Mouse (Mus musculus): ENCODE results near the gene Acnat2. TPM values are rescaled to one million over a fixed set of nuclear protein-coding genes. Genes with fewer than 3 reads are reported as not detected.
"Not testable (repeated sequence)": the region's sequence is repeated elsewhere in the genome, so short reads cannot be mapped to it uniquely, and the experiment has no call there.

Acnat2 gene
- not detected in 2 replicates for polyA plus RNA-seq (2012; ENCODE audit: insufficient read depth, low replicate concordance)

DNA sequence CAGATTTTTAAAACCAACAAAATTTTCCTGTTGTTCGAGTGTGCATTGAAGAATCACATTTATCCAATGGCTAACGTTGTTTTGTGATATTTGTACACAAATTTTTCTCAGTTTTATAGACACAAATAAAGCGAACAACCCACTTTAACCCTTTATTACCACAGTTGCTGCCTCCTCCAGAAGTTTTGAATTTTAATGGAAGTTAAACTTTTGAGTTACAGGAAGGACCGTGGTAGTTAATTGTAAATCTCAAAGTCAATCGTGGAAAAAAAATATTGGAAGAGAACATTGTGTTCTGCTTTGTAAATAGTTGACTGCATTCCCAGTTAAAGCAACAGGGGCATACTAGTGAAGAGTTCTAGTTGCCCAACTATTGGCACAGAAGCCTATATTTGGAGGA lies at the start of gene Acnat2:
Acnat2 (minus strand) TSS at position 195 of the 400 bp plus-strand sequence.
- not testable (repeated sequence) for H3K36me3 ChIP-seq (replicated peaks; ENCODE audit: low read length); H3K4me1 ChIP-seq; H3K9me3 ChIP-seq; H3K27me3 ChIP-seq (replicated peaks); H3K4me3 ChIP-seq (replicated peaks)

DNA sequence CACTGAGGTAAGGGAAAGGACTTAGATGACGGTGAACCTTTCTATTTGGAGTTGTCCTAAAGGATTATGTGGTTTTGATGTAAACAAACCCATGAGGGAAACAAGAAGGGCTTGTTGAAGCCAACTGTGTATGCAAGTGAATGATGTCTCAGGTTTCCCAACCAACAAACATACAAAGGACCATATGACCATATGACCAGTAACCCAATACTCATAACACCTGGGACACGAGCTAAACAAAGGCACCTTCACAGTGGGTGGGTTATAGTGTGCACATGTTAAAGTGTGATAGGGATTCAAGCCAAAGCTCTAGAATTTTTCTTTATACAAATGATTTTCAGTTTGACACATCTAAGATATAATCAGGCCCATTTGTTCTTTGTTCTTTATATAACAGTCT lies 48.2 kb upstream of the Acnat2 start:
- Histone ChIP-seq H3K4me1 (no peaks in the 10 kb centered on the region), H3K9me3 (no peaks in the 10 kb centered on the region), H3K27me3 (replicated peaks) (no peaks in the 10 kb centered on the region), H3K36me3 (replicated peaks; ENCODE audit: low read length) (no peaks in the 10 kb centered on the region), H3K4me3 (replicated peaks) (no peak overlapping the region)
- no peak for TF ChIP-seq FLI1 (IDR thresholded peaks at IDR 0.05; ENCODE audit: low read length)
- no peak for TF ChIP-seq GATA1 (IDR thresholded peaks at IDR 0.05; ENCODE audit: borderline replicate concordance, low read length)

DNA sequence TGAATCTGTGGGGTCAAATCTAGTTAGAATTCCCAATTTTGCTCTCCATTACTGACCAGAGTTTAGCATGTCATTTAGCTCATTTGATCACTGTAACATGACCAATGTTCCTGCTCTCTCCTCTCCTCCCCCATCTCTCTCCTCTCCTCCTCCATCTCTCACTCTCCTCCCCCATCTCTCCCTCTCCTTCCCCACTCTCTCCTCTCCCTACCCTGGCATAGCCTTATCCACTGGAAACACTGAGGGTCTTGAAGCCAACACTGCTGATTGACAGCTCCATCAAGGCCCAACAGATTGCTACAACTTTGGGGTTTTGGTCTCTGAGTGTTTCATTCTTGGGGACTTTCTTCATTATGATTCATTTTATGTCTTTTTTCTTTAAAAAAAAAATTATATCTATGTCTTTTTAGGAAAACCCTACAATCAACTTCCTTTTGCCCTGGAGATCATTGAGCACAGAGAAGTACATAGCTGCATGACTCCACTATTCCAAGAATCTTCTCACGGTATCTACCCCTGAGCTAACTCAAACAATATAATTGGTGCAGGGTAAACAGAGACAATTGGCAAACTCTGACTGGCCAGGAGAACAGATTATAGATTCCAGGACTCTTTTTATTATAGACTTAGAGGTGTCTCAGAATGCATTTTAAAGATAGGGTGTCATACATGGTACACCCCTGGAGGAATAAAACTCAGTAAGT lies 44.0 kb upstream of the Acnat2 start:
- Histone ChIP-seq H3K9me3 (no peaks in the 10 kb centered on the region), H3K4me1 (no peaks in the 10 kb centered on the region), H3K27me3 (replicated peaks) (no peaks in the 10 kb centered on the region), H3K36me3 (replicated peaks; ENCODE audit: low read length) (no peaks in the 10 kb centered on the region), H3K4me3 (replicated peaks) (no peak overlapping the region)
- TF ChIP-seq GATA1 (IDR thresholded peaks at IDR 0.05; ENCODE audit: borderline replicate concordance, low read length) (no peak), FLI1 (IDR thresholded peaks at IDR 0.05; ENCODE audit: low read length) (no peak)

DNA sequence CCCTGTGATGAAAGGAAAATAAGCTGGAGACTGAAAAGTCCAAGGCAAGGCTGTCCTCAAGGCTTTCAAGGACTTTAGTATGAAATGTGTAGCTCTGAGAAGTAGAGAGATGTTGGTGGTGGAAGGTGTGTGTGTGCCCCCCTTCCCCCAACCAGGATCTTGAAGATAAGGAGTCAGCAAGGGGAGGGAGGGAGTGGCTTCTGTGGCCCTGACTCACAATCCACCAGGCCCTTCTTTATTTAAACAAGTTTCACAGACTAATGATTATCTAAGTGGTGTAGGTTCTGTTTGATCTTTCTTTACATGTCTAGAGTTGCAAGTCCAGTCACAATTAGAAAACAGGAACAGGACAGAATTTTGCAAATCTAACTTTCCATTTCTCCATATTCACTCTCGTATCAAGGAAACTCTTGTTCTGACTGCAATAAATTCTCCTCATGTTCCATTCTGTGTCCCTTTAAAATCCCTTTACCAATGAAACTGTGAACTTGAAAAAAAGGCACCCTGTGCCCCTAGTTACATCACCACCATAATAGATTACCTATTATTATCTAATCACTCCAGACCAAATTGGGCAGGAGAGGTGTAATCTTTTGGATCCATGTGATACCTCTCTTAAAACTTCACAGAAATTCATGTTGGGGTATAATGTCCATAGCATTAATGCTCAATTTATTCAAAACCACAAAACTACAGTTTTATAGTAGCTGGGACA lies 43.3 kb upstream of the Acnat2 start:
- not testable (repeated sequence) for H3K36me3 ChIP-seq (replicated peaks; ENCODE audit: low read length); H3K4me1 ChIP-seq; H3K9me3 ChIP-seq; H3K27me3 ChIP-seq (replicated peaks); H3K4me3 ChIP-seq (replicated peaks)

DNA sequence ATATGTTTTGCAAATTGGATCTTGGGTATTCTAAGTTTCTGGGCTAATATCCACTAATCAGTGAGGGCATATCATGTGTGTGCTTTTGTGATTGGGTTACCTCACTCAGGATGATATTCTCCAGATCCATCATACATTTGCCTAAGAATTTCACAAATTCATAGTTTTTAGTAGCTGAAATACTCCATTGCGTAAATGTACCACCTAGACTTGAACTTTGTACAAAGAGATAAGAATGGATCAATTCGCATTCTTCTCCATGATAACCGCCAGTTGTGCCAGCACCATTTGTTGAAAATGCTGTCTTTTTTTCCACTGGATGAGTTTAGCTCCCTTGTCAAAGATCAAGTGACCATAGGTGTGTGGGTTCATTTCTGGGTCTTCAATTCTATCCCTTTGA lies 29.0 kb upstream of the Acnat2 start:
- H3K36me3 ChIP-seq (replicated peaks; ENCODE audit: low read length); H3K9me3 ChIP-seq; H3K27me3 ChIP-seq (replicated peaks); H3K4me1 ChIP-seq; H3K4me3 ChIP-seq (replicated peaks): not testable (repeated sequence)

DNA sequence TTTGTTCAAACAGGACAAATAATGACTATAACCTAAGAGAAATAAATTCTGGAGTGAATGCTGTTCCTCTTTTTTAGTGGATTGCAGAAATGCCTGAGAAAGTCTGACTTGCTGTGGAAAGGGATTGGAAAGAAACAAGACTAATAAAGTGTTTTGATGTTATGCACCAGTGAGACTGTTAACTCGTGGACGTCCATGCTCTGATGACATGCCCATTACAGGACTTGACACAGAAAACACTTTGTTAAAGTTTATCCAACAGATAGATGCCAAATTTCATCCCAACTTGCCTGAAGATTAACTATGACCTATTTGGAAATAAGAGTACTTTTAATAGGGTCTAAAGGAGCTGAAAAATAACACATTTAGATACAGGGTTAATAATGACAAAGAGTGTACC lies 2.2 kb upstream of the Acnat2 start:
- H3K4me3 ChIP-seq (replicated peaks); H3K9me3 ChIP-seq; H3K27me3 ChIP-seq (replicated peaks); H3K4me1 ChIP-seq; H3K36me3 ChIP-seq (replicated peaks; ENCODE audit: low read length): not testable (repeated sequence)

DNA sequence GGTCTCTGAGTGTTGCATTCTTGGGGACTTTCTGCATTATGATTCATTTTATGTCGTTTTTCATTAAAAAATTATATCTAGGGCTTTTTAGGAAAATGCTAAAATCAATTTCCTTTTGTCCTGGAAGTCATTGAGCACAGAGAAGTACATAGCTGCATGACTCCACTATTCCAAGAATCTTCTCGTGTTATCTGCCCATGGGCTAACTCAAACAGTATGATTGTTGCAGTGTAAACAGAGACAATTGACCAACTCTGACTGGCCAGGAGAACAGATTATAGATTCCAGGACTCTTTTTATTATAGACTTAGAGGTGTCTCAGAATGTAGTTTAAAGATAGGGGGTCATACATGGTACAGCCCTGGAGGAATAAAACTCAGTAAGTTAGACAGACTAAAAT lies 21.1 kb downstream of the Acnat2 start:
- TF ChIP-seq GATA1 (IDR thresholded peaks at IDR 0.05; ENCODE audit: borderline replicate concordance, low read length), result no peak
- H3K4me1 ChIP-seq, result no peaks in the 10 kb centered on the region
- no peaks in the 10 kb centered on the region for H3K9me3 ChIP-seq
- H3K27me3 ChIP-seq (replicated peaks), result no peaks in the 10 kb centered on the region
- H3K4me3 ChIP-seq (replicated peaks), result no peak overlapping the region
- no peaks in the 10 kb centered on the region for H3K36me3 ChIP-seq (replicated peaks; ENCODE audit: low read length)

DNA sequence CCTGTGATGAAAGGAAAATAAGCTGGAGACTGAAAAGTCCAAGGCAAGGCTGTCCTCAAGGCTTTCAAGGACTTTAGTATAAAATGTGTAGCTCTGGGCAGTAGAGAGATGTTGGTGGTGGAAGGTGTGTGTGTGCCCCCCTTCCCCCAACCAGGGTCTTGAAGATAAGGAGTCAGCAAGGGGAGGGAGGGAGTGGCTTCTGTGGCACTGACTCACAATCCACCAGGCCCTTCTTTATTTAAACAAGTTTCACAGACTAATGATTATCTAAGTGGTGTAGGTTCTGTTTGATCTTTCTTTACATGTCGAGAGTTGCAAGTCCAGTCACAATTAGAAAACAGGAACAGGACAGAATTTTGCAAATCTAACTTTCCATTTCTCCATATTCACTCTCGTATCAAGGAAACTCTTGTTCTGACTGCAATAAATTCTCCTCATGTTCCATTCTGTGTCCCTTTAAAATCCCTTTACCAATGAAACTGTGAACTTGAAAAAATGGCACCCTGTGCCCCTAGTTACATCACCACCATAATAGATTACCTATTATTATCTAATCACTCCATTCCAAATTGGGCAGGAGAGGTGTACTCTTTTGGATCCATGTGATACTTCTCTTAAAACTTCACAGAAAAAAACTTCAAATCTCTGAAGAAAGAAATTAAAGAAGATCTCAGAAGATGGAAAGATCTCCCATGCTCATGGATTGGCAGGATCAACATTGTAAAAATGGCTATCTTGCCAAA lies 24.2 kb downstream of the Acnat2 start:
- not testable (repeated sequence) for H3K4me3 ChIP-seq (replicated peaks); H3K27me3 ChIP-seq (replicated peaks); H3K9me3 ChIP-seq; H3K36me3 ChIP-seq (replicated peaks; ENCODE audit: low read length); H3K4me1 ChIP-seq

DNA sequence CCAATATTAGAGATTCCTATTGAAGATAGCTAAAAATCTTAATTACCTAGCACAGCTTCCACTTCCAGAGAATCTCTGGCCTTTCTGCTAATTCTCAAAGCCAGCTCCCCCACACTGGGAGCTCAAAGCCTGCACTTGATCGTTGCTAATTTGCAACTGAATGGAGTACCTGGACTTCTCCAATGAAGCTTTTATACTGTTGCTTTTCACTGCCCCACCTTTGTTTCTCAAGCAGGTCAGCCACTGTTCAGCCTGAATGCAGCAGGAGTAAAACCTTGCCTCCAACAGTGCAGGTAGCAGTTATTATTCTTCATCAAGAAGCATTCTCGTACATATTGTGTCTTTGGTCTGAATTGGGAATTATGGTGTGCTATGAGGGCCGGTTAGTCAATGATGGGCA lies 39.9 kb downstream of the Acnat2 start:
- H3K4me1 ChIP-seq; H3K4me3 ChIP-seq (replicated peaks): not testable (repeated sequence)

DNA sequence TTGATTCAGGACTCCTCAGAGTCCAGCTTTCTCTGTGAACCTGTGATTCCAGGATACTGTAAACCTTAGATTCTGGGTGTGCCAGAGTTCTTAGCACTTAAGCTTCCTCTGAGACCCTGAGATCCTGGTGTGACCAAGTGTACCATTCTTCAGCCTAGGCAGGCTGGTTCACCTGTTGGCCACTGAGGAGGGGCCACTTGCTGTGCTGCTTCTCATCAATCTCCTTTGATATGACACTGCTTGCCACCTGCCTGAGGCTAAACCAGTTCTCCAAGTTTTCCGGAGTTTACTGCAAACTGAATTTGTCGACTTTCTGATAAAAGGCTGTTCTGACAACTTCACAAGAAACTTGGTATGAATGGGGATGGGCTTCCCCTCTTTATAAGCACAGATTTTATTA lies 50.9 kb downstream of the Acnat2 start:
- Histone ChIP-seq H3K9me3 (peaks cover 7% of the 10 kb centered on the region), H3K36me3 (replicated peaks; ENCODE audit: low read length) (no peaks in the 10 kb centered on the region), H3K4me1 (no peaks in the 10 kb centered on the region), H3K27me3 (replicated peaks) (no peaks in the 10 kb centered on the region), H3K4me3 (replicated peaks) (no peak overlapping the region)
- TF ChIP-seq GATA1 (IDR thresholded peaks at IDR 0.05; ENCODE audit: borderline replicate concordance, low read length) (no peak), FLI1 (IDR thresholded peaks at IDR 0.05; ENCODE audit: low read length) (no peak)

More for the DNA sequence above, 39.9 kb downstream of the Acnat2 start:
- H3K9me3 ChIP-seq, result peaks cover 20% of the 10 kb centered on the region
- not testable (repeated sequence) for H3K36me3 ChIP-seq (replicated peaks; ENCODE audit: low read length); H3K27me3 ChIP-seq (replicated peaks)

DNA sequence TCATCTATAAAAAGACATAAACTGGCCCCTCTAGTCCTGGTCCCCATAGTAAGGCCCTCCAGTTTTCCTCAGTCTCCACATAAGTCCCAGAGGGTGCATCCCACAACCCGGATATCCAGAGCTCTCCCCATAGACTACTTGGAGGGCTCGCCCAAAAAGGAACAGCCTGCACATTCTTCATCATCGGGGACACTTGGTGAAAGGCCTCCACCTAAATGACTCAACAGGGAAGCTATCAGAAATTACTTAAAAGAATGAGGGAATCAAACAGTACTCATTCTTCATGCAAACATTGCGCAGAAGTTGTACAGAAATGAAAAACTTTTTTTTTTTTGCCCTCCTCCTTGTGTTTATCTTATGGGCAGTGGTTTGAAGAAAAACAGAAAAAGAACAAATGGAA lies 57.5 kb downstream of the Acnat2 start:
- peaks cover 5% of the 10 kb centered on the region; the same call in 1 of the 2 replicates for H3K9me3 ChIP-seq
- no peaks in the 10 kb centered on the region for H3K27me3 ChIP-seq (replicated peaks)
- H3K4me1 ChIP-seq, result no peaks in the 10 kb centered on the region
- no peak overlapping the region for H3K4me3 ChIP-seq (replicated peaks)
- TF ChIP-seq FLI1 (IDR thresholded peaks at IDR 0.05; ENCODE audit: low read length) (no peak), GATA1 (IDR thresholded peaks at IDR 0.05; ENCODE audit: borderline replicate concordance, low read length) (no peak)
- no peaks in the 10 kb centered on the region for H3K36me3 ChIP-seq (replicated peaks; ENCODE audit: low read length)

Data from megakaryocyte, embryonic 14.5 days (primary cell).